Mouse (Mus musculus): ENCODE measurements around the gene Ankrd44. TPM values are rescaled to one million over a fixed set of nuclear protein-coding genes. Genes with fewer than 3 reads are reported as not detected.

The Ankrd44 gene
- polyA plus RNA-seq, 1 experiment: 5.2 TPM

DNA sequence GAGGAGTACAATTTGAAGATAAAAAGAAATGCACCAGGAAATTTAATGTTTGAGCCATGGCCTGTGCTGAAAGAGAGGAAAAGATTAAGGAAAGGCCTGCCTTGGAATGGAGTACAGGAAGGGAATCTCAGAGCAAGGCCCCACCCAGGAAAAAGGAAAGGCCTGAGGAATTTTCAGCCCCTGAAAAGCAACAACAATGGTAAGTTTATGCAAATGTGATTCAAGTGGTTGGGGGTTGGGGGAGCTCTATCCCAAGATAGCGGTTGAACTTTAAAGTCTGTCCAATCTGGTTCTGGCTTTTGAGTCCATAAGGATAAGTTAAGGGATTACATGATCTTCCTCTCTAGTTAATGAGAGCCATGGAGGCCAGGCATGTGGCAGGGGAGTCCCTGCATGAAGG lies 319.3 kb downstream of the Ankrd44 start:
- Histone ChIP-seq H3K4me1 (ENCODE audit: control insufficient read depth, insufficient read depth, low read length) (no peaks in the 10 kb centered on the region), H3K9ac (ENCODE audit: low read depth, poor library complexity, severe bottlenecking) (no peak overlapping the region), H3K9me3 (replicated peaks; ENCODE audit: control insufficient read depth, insufficient read depth, low read length, poor library complexity, severe bottlenecking) (peaks cover 10% of the 10 kb centered on the region), H3K36me3 (ENCODE audit: control insufficient read depth, insufficient read depth, low read length, poor library complexity, severe bottlenecking) (no peaks in the 10 kb centered on the region), H3K27me3 (ENCODE audit: control insufficient read depth, insufficient read depth, low read length, poor library complexity, severe bottlenecking) (no peaks in the 10 kb centered on the region), H3K27ac (ENCODE audit: insufficient read depth, low read length) (peak overlapping the region; percentile 7; the same call in 1 of the 2 replicates), H3K4me3 (ENCODE audit: low read depth, low read length) (no peak overlapping the region)
- TF ChIP-seq EP300 (IDR thresholded peaks at IDR 0.05; ENCODE audit: insufficient read depth, low read depth, low read length) (no peak), POLR2A (IDR thresholded peaks at IDR 0.05; ENCODE audit: insufficient read depth, low read length) (no peak), CTCF (IDR thresholded peaks at IDR 0.05; ENCODE audit: low read depth, low read length) (no peak)

GRCm38 (mm10) chr1:54601692-54602091 lies 324.5 kb downstream of the Ankrd44 start:
- no peaks in the 10 kb centered on the region for H3K36me3 ChIP-seq (ENCODE audit: control insufficient read depth, insufficient read depth, low read length, poor library complexity, severe bottlenecking)
- H3K27me3 ChIP-seq (ENCODE audit: control insufficient read depth, insufficient read depth, low read length, poor library complexity, severe bottlenecking): no peaks in the 10 kb centered on the region
- TF ChIP-seq POLR2A (IDR thresholded peaks at IDR 0.05; ENCODE audit: insufficient read depth, low read length) (no peak), CTCF (IDR thresholded peaks at IDR 0.05; ENCODE audit: low read depth, low read length) (no peak), EP300 (IDR thresholded peaks at IDR 0.05; ENCODE audit: insufficient read depth, low read depth, low read length) (no peak)
- H3K9ac ChIP-seq (ENCODE audit: low read depth, poor library complexity, severe bottlenecking): no peak overlapping the region
- H3K4me3 ChIP-seq (ENCODE audit: low read depth, low read length): no peak overlapping the region
- H3K9me3 ChIP-seq (replicated peaks; ENCODE audit: control insufficient read depth, insufficient read depth, low read length, poor library complexity, severe bottlenecking): peaks cover 10% of the 10 kb centered on the region
- H3K4me1 ChIP-seq (ENCODE audit: control insufficient read depth, insufficient read depth, low read length): no peaks in the 10 kb centered on the region
- no peak overlapping the region for H3K27ac ChIP-seq (ENCODE audit: insufficient read depth, low read length)

GRCm38 (mm10) chr1:54600275-54600674 lies 325.9 kb downstream of the Ankrd44 start:
- Histone ChIP-seq H3K27ac (ENCODE audit: insufficient read depth, low read length) (no peak overlapping the region), H3K4me1 (ENCODE audit: control insufficient read depth, insufficient read depth, low read length) (no peaks in the 10 kb centered on the region), H3K27me3 (ENCODE audit: control insufficient read depth, insufficient read depth, low read length, poor library complexity, severe bottlenecking) (no peaks in the 10 kb centered on the region), H3K36me3 (ENCODE audit: control insufficient read depth, insufficient read depth, low read length, poor library complexity, severe bottlenecking) (no peaks in the 10 kb centered on the region), H3K9me3 (replicated peaks; ENCODE audit: control insufficient read depth, insufficient read depth, low read length, poor library complexity, severe bottlenecking) (no peaks in the 10 kb centered on the region; the same call in 1 of the 2 replicates), H3K4me3 (ENCODE audit: low read depth, low read length) (no peak overlapping the region), H3K9ac (ENCODE audit: low read depth, poor library complexity, severe bottlenecking) (no peak overlapping the region)
- no peak for TF ChIP-seq EP300 (IDR thresholded peaks at IDR 0.05; ENCODE audit: insufficient read depth, low read depth, low read length)
- TF ChIP-seq POLR2A (IDR thresholded peaks at IDR 0.05; ENCODE audit: insufficient read depth, low read length): no peak
- TF ChIP-seq CTCF (IDR thresholded peaks at IDR 0.05; ENCODE audit: low read depth, low read length): no peak

GRCm38 (mm10) chr1:54597594-54598217 lies 328.5 kb downstream of the Ankrd44 start:
- H3K4me1 ChIP-seq (ENCODE audit: control insufficient read depth, insufficient read depth, low read length): no peaks in the 10 kb centered on the region
- H3K27me3 ChIP-seq (ENCODE audit: control insufficient read depth, insufficient read depth, low read length, poor library complexity, severe bottlenecking): no peaks in the 10 kb centered on the region
- no peaks in the 10 kb centered on the region for H3K36me3 ChIP-seq (ENCODE audit: control insufficient read depth, insufficient read depth, low read length, poor library complexity, severe bottlenecking)
- no peak overlapping the region for H3K27ac ChIP-seq (ENCODE audit: insufficient read depth, low read length)
- TF ChIP-seq EP300 (IDR thresholded peaks at IDR 0.05; ENCODE audit: insufficient read depth, low read depth, low read length) (no peak), POLR2A (IDR thresholded peaks at IDR 0.05; ENCODE audit: insufficient read depth, low read length) (no peak), CTCF (IDR thresholded peaks at IDR 0.05; ENCODE audit: low read depth, low read length) (no peak)
- no peak overlapping the region for H3K9ac ChIP-seq (ENCODE audit: low read depth, poor library complexity, severe bottlenecking)
- H3K4me3 ChIP-seq (ENCODE audit: low read depth, low read length): no peak overlapping the region
- no peaks in the 10 kb centered on the region; the same call in 1 of the 2 replicates for H3K9me3 ChIP-seq (replicated peaks; ENCODE audit: control insufficient read depth, insufficient read depth, low read length, poor library complexity, severe bottlenecking)

GRCm38 (mm10) chr1:54596151-54596550 lies 330.0 kb downstream of the Ankrd44 start:
- no peaks in the 10 kb centered on the region for H3K27me3 ChIP-seq (ENCODE audit: control insufficient read depth, insufficient read depth, low read length, poor library complexity, severe bottlenecking)
- no peaks in the 10 kb centered on the region for H3K36me3 ChIP-seq (ENCODE audit: control insufficient read depth, insufficient read depth, low read length, poor library complexity, severe bottlenecking)
- H3K9ac ChIP-seq (ENCODE audit: low read depth, poor library complexity, severe bottlenecking): no peak overlapping the region
- H3K27ac ChIP-seq (ENCODE audit: insufficient read depth, low read length): no peak overlapping the region
- no peak overlapping the region for H3K4me3 ChIP-seq (ENCODE audit: low read depth, low read length)
- no peaks in the 10 kb centered on the region; the same call in 1 of the 2 replicates for H3K9me3 ChIP-seq (replicated peaks; ENCODE audit: control insufficient read depth, insufficient read depth, low read length, poor library complexity, severe bottlenecking)
- H3K4me1 ChIP-seq (ENCODE audit: control insufficient read depth, insufficient read depth, low read length): no peaks in the 10 kb centered on the region
- TF ChIP-seq EP300 (IDR thresholded peaks at IDR 0.05; ENCODE audit: insufficient read depth, low read depth, low read length): no peak
- no peak for TF ChIP-seq CTCF (IDR thresholded peaks at IDR 0.05; ENCODE audit: low read depth, low read length)
- TF ChIP-seq POLR2A (IDR thresholded peaks at IDR 0.05; ENCODE audit: insufficient read depth, low read length): no peak

Other genes with a start within 250 kb of the Ankrd44 start
- 277 and 314 TPM in 2 replicates for gene Sf3b1, start 101.1 kb upstream of the Ankrd44 start, polyA plus RNA-seq (2011; ENCODE audit: insufficient read depth, insufficient read length, low read depth, missing spikeins)
- 21.2 and 27.1 TPM in 2 replicates for gene Coq10b, start 126.4 kb upstream of the Ankrd44 start, polyA plus RNA-seq (2011; ENCODE audit: insufficient read depth, insufficient read length, low read depth, missing spikeins)
- gene Hspe1, start 161.7 kb upstream of the Ankrd44 start, polyA plus RNA-seq (2011; ENCODE audit: insufficient read depth, insufficient read length, low read depth, missing spikeins): 622 and 631 TPM in 2 replicates
- 626 and 704 TPM in 2 replicates for gene Hspd1, start 161.9 kb upstream of the Ankrd44 start, polyA plus RNA-seq (2011; ENCODE audit: insufficient read depth, insufficient read length, low read depth, missing spikeins)
- gene Mob4, start 204.8 kb upstream of the Ankrd44 start, polyA plus RNA-seq (2011; ENCODE audit: insufficient read depth, insufficient read length, low read depth, missing spikeins): 77.2 and 83.5 TPM in 2 replicates

Measured in ES-Bruce4 (cell line).